Mouse (Mus musculus): ENCODE results near the gene Olfr576. TPM values are rescaled to one million over a fixed set of nuclear protein-coding genes. Genes with fewer than 3 reads are reported as not detected.

The Olfr576 gene
- total and polyA plus RNA-seq, 2 experiments from 2014 or later: not detected

DNA sequence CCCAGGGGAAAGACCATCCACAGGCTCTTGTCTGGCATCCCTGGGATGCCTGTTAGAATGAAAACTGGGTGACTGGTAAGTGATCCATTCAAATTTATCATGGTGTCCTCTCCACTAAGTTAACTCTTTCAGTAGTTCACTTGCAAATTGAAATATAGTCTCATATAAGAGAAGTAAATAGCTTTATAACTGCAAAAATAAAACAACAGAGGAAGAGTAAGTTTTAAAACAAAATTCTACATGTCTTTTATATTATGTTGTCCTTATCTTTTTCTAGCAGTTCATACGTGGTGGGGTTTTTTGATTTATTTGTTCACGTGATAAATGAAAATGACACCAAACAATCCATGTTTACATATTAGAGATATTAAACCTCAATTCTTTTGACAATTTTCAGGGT, 20.0 kb upstream of the Olfr576 start, which contains the start of gene Olfr573-ps1:
TSS of gene Olfr573-ps1 (minus strand) at position 101 of the 400 bp plus-strand sequence.
- Histone ChIP-seq H3K27me3 (ENCODE audit: insufficient read depth, low read length) (no peaks in the 10 kb centered on the region), H3K4me1 (ENCODE audit: insufficient read depth, low read length) (no peaks in the 10 kb centered on the region), H3K4me2 (ENCODE audit: low read depth, low read length) (no peak within 1 kb of the TSS), H3K9me3 (ENCODE audit: low read length) (no peaks in the 10 kb centered on the region), H3K9ac (replicated peaks; ENCODE audit: low read length) (no peak within 1 kb of the TSS), H3K36me3 (ENCODE audit: insufficient read depth, low read length) (no peaks in the 10 kb centered on the region), H3K27ac (no peak within 1 kb of the TSS), H3K4me3 (ENCODE audit: low read length) (no peak within 1 kb of the TSS)
- TF ChIP-seq CTCF (IDR thresholded peaks at IDR 0.05; ENCODE audit: low read depth): no peak
- 90% methylated on average over 2 of the region's 2 CpGs for WGBS
- DNase-seq (ENCODE audit: low spot score) (no peak), ATAC-seq (no peak)

DNA sequence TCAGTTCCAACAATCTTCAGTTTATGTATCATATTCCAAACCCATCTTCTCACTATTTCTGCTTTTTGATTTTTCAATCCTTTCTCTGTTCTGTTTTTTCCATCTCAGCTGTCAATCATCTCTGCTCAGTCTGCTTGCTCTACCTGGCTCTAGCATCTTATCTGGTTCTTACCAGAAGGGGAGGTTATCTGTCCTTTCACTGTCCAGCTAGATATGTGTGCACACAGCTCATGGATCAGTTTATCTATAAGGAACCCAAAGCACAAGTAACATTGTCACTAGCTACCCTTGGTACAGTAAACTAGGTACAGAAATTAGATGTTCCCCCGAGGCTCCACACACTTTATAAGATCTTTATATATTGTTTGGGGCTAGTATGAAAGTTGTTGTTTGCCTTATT, 19.0 kb upstream of the Olfr576 start:
- no peak overlapping the region for H3K27ac ChIP-seq
- no peak for ATAC-seq
- H3K36me3 ChIP-seq (ENCODE audit: insufficient read depth, low read length): no peaks in the 10 kb centered on the region
- H3K4me1 ChIP-seq (ENCODE audit: insufficient read depth, low read length): no peaks in the 10 kb centered on the region
- H3K9ac ChIP-seq (replicated peaks; ENCODE audit: low read length): no peak overlapping the region
- 86% methylated on average over 1 of the region's 1 CpGs for WGBS
- no peak for DNase-seq (ENCODE audit: low spot score)
- H3K27me3 ChIP-seq (ENCODE audit: insufficient read depth, low read length): no peaks in the 10 kb centered on the region
- H3K9me3 ChIP-seq (ENCODE audit: low read length): no peaks in the 10 kb centered on the region
- H3K4me3 ChIP-seq (ENCODE audit: low read length): no peak overlapping the region
- H3K4me2 ChIP-seq (ENCODE audit: low read depth, low read length): no peak overlapping the region
- TF ChIP-seq CTCF (IDR thresholded peaks at IDR 0.05; ENCODE audit: low read depth): no peak

DNA sequence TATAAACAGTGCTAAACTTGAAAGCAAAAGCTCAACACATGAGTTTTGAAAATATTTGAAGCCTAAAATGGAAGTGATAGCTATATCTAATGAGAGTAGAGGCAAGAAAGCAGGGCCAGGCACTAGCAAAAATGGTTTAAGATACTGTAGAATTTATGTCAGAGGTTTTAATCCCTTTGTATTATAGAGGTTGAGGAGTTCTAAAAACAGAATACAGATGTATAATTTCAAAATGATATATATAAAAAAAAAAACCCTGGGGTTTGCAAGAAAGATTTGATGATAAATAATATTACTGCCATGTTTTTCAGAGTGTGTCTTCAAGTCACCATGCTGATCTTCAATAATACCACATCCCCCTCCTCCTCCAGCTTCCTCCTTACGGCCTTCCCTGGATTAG, 14.3 kb upstream of the Olfr576 start, which contains the start of gene Olfr574:
TSS of gene Olfr574 (plus strand) at position 301 of the 400 bp plus-strand sequence.
- H3K4me2 ChIP-seq (ENCODE audit: low read depth, low read length): no peak within 1 kb of the TSS
- H3K9ac ChIP-seq (replicated peaks; ENCODE audit: low read length): no peak within 1 kb of the TSS
- WGBS: 86% methylated on average over 1 of the region's 1 CpGs
- H3K4me1 ChIP-seq (ENCODE audit: insufficient read depth, low read length): no peaks in the 10 kb centered on the region
- no peak for ATAC-seq
- no peaks in the 10 kb centered on the region for H3K36me3 ChIP-seq (ENCODE audit: insufficient read depth, low read length)
- DNase-seq (ENCODE audit: low spot score): no peak
- H3K27me3 ChIP-seq (ENCODE audit: insufficient read depth, low read length): no peaks in the 10 kb centered on the region
- no peak within 1 kb of the TSS for H3K27ac ChIP-seq
- no peaks in the 10 kb centered on the region for H3K9me3 ChIP-seq (ENCODE audit: low read length)
- no peak within 1 kb of the TSS for H3K4me3 ChIP-seq (ENCODE audit: low read length)
- TF ChIP-seq CTCF (IDR thresholded peaks at IDR 0.05; ENCODE audit: low read depth): no peak

DNA sequence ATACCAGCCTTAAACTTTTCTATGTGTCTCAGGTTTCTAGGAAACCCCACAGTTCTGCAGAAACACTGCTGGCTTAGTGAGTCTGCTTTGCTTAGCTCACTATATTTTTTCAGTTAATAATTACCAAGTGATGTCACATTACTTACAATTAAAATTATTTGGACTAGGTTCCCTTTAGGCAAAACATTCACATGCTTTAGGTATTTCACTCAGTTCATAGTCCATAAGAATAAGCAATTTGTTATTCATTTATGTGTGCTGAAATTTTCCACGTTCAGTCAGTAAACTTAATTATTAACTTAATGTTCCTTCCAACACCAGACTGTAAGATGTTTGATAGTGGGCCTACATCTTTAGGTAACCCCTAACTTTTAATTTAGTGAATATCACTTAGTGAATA, 11.7 kb upstream of the Olfr576 start:
- no peak overlapping the region for H3K4me2 ChIP-seq (ENCODE audit: low read depth, low read length)
- H3K4me1 ChIP-seq (ENCODE audit: insufficient read depth, low read length): no peaks in the 10 kb centered on the region
- H3K36me3 ChIP-seq (ENCODE audit: insufficient read depth, low read length): no peaks in the 10 kb centered on the region
- ATAC-seq (no peak), DNase-seq (ENCODE audit: low spot score) (no peak)
- no peak overlapping the region for H3K9ac ChIP-seq (replicated peaks; ENCODE audit: low read length)
- H3K27ac ChIP-seq: no peak overlapping the region
- WGBS: 75% methylated on average over 1 of the region's 1 CpGs
- no peak for TF ChIP-seq CTCF (IDR thresholded peaks at IDR 0.05; ENCODE audit: low read depth)
- no peak overlapping the region for H3K4me3 ChIP-seq (ENCODE audit: low read length)
- no peaks in the 10 kb centered on the region for H3K27me3 ChIP-seq (ENCODE audit: insufficient read depth, low read length)
- no peaks in the 10 kb centered on the region for H3K9me3 ChIP-seq (ENCODE audit: low read length)

DNA sequence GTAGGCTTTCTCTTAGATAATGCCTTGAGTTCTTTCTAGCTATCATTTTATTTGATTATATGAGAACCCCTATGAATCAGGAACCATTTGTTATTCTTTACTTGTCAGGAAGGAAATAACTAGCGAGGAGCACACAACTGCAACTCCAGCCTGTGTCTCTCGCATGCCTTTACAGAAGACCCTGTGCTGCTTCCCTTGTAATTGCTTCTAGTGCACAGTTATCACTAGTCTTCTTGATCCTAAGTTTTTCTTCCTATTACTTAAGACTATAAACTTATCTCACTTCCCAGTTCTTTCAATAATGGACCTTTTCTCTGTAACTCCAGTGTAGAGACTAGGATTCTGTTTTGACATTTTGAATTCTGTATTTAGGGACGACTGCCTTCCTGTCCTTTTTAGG, 4.3 kb upstream of the Olfr576 start:
- no peak for ATAC-seq
- no peaks in the 10 kb centered on the region for H3K9me3 ChIP-seq (ENCODE audit: low read length)
- no peak overlapping the region for H3K4me2 ChIP-seq (ENCODE audit: low read depth, low read length)
- H3K27ac ChIP-seq: no peak overlapping the region
- no peaks in the 10 kb centered on the region for H3K27me3 ChIP-seq (ENCODE audit: insufficient read depth, low read length)
- WGBS: 83% methylated on average over 3 of the region's 3 CpGs
- no peak for TF ChIP-seq CTCF (IDR thresholded peaks at IDR 0.05; ENCODE audit: low read depth)
- H3K9ac ChIP-seq (replicated peaks; ENCODE audit: low read length): no peak overlapping the region
- DNase-seq (ENCODE audit: low spot score): no peak
- no peaks in the 10 kb centered on the region for H3K4me1 ChIP-seq (ENCODE audit: insufficient read depth, low read length)
- no peaks in the 10 kb centered on the region for H3K36me3 ChIP-seq (ENCODE audit: insufficient read depth, low read length)
- H3K4me3 ChIP-seq (ENCODE audit: low read length): no peak overlapping the region

DNA sequence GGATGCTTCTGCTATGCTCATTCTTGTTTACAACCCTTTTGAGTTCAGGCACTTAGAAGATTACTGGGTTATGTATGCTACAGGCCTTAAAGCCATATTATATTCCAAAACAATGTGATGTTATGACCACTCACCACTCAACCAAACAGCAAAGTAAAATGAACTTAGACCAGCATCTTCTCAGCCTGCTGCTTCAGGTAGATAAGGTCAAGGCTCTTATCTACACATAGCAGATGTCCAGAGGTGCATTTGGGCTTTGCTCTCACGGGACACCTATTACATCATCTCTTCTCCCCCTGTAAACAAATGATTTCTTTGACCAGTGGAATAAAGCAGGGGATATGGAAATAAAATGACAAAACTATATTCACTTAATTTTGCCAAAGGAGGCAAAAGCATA, 3.9 kb upstream of the Olfr576 start, which contains the start of gene Olfr575:
TSS of gene Olfr575 (minus strand) at position 183 of the 400 bp plus-strand sequence.
- no peak for TF ChIP-seq CTCF (IDR thresholded peaks at IDR 0.05; ENCODE audit: low read depth)
- no peak for ATAC-seq
- Histone ChIP-seq H3K36me3 (ENCODE audit: insufficient read depth, low read length) (no peaks in the 10 kb centered on the region), H3K4me2 (ENCODE audit: low read depth, low read length) (no peak within 1 kb of the TSS), H3K27me3 (ENCODE audit: insufficient read depth, low read length) (no peaks in the 10 kb centered on the region), H3K27ac (no peak within 1 kb of the TSS), H3K4me3 (ENCODE audit: low read length) (no peak within 1 kb of the TSS), H3K4me1 (ENCODE audit: insufficient read depth, low read length) (no peaks in the 10 kb centered on the region), H3K9ac (replicated peaks; ENCODE audit: low read length) (no peak within 1 kb of the TSS), H3K9me3 (ENCODE audit: low read length) (no peaks in the 10 kb centered on the region)
- 71% methylated on average over 1 of the region's 1 CpGs for WGBS
- no peak for DNase-seq (ENCODE audit: low spot score)

DNA sequence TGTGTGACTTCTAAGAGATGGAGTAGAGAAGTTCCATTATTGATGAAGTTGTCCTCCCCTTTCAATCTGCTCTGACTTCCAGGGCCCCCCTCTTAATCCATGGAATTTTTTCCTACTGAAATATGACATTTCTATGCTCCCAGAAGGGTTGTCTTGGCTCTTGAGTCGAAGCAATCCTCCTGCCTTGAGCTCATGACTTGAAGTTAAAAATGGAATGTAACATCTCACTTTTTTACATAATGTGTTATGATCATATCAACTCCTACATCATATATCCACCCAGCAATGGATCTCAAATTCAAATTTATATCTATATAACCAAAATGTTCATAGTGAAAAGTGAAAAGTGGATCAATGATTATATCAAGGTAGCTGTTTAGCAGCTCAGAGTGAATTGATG, 11.9 kb downstream of the Olfr576 start:
- no peak for TF ChIP-seq CTCF (IDR thresholded peaks at IDR 0.05; ENCODE audit: low read depth)

More for the DNA sequence above, 11.9 kb downstream of the Olfr576 start:
- Histone ChIP-seq H3K36me3 (ENCODE audit: insufficient read depth, low read length) (no peaks in the 10 kb centered on the region), H3K9me3 (ENCODE audit: low read length) (no peaks in the 10 kb centered on the region), H3K27me3 (ENCODE audit: insufficient read depth, low read length) (no peaks in the 10 kb centered on the region), H3K4me2 (ENCODE audit: low read depth, low read length) (no peak overlapping the region), H3K9ac (replicated peaks; ENCODE audit: low read length) (no peak overlapping the region), H3K27ac (no peak overlapping the region), H3K4me3 (ENCODE audit: low read length) (no peak overlapping the region), H3K4me1 (ENCODE audit: insufficient read depth, low read length) (no peaks in the 10 kb centered on the region)
- DNase-seq (ENCODE audit: low spot score): no peak
- ATAC-seq: no peak
- 33% methylated on average over 1 of the region's 1 CpGs for WGBS

Measured in hindbrain, postnatal 0 days (tissue).